Mouse (Mus musculus) heart, adult 11 months (tissue): ENCODE data around the gene Spns1.

ENCODE experiments used
- DNase-seq: peaks from one replicate; pipeline ENCODE4 v3.0.0; 2022

Spns1 gene

DNA sequence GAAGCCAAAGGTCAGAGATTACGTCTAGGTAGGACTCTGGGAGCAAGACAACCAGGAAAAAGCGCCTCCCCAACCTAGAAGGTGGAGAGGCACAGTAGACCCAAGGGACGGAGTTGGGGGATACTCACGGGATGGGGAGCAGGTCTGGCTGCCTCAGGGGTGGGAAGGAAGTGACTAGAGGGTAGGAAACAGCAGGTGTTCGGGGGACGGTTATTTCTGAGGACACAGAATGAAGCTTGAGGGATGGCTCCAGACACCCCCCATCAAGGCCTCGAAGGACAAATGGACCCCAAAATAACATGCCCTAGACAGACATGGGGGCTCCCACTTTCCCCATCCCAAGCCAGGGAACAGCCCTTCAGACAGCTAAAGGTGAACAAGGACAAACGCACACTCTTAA is 8.9 kb downstream of the Spns1 start:
- no peak for DNase-seq

DNA sequence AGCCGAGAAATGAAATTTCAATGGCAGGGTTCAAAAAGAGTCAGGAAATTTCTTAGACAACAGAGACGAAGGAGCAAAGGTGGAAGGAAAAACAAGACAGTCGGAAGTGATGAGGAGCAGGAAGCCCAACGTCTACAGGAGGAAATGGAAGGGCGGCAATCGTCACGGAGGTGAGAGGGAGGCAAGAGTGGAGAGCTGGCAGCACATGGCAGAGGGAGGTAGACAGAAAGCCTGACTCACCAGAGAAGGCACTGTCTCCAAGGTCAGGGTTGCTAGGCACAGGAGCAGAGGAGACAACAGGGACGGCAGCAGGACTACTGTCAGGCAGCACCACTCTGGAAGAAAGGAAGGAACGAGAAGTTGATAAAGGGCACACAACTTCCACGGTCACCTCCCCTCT is 9.6 kb downstream of the Spns1 start:
- no peak for DNase-seq

DNA sequence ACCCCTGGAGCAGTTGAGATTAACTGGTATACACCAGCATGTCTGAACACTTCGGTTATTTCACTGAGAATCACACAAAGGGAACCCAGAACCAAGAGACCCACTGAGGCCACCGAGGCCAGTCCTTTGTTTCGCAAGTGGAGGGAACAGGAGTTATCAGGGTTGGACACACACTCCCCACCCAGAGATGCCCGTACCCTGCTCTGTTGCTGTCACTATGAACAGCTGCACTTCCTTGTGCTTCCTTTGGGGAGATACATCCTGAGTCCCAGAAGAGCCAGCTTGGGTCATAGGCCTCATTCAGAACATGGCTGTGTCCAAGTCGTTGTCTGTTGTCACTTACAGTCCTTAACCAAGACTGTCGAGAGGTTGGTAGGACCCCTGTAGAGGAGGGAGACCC is 14.2 kb downstream of the Spns1 start:
- no peak for DNase-seq

DNA sequence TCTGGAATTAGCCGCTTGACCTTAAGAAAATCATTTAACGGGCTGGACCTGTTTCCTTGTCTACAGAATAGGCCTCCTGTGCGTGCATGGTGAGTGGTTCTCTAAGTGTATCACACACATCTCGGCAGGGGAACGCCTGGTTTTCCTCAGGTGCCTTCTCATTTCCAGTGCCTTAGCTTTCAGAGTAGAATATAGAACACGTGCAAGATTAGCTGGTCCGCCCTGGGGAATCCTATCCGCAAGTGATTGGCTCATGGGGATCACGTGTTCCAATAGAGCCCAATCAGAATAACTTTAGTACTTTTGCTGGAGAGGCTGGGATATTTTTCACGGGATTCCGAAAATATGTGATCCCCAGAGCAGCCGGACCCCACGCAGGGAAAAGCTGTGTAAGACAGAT is 18.2 kb downstream of the Spns1 start:
- no peak for DNase-seq

DNA sequence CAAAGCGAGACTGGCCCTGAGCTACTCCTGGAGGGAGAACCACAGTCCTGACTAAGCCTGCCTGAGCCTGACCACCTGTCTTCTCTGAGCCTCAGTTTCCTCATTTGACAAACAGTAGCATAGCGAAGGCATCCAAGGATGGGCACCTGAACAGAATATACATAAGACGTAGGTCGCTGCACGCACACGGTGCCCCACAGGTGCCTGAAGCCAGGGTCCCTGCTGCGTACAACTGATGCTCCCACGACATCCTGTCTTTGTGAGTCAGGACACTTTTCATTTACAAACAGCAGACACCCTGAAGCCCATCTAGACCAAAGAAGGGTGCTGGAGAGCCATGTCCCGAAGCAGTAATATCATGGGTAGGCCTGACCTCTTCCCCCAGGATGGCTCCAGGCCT is 18.8 kb downstream of the Spns1 start:
- no peak for DNase-seq

DNA sequence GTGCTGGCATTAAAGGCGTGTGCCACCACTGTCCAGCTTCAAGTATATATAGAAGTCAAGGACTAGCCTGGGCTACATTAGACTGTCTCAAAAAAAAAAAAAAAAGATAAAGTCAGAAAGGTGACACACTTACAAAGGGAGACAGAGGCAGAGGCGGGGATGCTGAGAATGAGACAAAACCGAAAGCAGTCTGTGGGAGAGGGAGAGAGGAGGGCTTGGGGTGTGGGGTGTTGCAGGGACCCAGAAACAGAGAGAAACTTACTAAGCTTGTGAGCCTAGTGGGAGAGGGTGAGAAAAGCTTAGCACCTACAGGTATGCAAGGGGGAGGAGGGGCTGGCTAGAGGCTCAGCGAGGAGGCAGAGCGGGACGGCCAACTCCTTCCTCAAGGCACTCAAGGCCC is 19.4 kb downstream of the Spns1 start:
- DNase-seq, result no peak

DNA sequence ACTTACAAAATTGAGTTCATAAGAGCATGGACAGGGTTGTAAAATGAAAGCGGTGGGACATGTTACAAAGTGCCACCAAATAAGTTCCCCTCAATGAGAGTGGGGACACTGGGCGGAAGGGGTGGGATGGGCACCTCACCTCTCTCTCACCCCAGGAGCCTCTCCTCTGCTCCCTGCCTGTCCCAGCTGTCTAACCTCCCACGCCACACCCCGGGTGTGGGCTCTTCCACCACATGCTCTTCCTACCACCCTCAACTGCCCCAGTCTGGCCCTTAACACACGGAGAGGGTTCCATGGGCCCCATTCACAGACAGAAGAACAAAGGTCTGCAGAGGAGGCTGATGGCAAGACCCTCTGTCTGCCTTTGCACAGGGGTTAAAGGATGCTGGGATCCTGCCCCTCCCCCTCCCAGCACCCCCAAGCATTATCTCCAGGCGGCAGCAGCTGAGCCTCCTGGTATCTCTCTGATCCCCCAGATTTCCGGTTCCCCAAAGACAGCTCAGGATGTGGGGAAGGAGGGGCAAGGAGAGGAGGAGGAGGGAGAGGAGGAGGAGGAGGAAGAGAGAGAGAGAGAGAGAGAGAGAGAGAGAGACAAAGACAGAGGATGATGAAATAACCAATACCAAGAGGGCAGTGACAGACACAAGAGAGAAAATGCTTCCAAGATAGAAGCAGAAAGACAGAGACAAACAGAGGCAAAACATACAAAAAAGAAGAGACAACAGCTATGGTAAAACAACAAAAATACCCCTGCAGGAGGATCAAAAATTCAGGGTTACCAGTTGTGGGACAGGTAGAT is 20.3 kb downstream of the Spns1 start:
- DNase-seq, result no peak

DNA sequence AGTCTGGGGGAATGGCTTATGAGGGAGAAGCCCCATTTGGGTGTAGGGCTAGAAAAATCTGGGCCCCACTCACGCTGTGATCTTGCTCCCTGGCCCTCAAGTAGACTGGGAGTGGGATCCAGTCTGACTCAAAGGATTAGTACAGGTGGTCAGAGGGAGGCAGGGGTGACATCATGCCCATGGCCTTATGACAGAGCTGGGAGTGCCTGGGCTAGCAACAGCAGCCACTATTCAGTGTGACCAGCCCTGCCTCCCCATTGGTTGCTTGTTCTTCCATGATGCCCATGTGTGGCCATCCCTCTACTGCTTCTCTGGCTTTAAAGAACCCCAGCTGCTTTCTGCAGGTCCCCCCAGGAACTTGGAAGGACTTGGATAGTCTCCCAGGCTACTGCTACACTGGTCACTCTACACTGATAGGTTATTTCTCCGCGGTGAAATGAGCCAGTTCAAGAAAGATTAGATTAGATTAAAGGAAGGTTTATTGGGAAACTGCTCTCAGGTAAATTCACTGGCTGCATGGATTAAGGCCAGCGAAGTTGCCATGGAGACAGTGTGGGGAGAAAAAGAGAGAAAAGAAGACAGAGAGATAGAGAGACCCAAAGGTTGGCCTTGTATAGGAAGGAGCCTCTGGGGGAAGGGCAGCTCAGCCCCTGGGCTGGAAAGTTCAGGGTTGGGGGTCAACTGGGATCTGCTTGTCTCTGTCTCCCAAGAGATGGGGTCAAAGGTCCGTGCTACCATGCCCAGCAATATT is 21.2 kb downstream of the Spns1 start:
- DNase-seq, result no peak

DNA sequence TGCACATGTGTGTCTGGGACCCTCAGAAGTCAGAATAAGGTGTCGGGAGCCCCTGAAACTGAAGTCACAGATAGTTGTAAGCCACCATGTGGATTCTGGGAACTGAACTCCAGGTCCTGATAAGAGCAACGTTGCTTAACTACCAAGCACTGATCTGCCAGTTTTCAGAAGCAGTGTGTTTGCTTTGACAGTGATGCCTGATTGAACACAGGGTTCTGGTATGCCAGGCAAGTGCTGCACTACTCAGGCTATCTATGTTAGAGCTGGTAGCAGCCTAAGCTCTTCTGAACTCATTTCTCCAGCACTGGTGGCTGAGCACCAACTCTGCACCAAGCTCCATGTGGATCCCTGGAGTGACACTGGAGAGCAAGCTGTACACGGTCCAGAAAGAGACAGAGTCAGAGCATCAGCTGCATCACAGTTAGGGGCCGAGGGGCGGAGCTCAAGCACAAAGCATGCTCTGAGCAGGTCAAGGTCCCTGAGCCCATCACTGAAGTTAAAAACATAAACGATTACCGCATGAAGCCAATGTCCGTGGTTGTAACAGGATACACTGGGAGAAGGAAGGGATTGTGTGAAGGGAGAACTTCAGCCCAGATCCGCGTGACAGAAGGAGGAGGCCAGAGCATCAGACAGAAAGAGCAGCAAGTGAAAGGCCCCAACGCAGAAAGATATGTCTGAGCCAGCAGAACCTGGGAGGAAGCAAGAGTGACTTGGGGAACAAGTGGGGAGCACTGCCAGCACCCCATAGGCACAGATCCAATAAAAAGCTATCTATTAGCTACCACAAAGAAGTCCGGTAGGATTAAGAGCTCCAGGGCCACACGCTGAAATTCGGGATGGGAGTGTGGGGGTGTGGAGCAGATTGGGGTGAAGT is 22.3 kb downstream of the Spns1 start:
- DNase-seq, result no peak

DNA sequence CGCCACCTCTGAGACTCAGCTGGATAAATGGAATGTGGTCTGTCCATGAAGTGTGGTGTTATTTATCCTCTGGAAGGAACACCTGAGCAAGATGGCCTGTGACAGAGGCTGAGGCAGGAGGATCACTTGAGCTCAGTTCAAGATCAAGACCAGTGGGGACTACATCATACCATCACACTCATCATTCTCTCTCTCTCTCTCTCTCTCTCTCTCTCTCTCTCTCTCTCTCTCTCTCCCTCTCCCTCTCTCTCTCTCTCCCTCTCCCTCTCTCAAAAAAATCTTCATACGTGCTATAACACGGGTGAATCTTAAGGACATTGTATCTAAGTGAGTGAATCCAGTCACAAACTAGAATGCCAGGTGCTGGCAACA is 23.3 kb downstream of the Spns1 start:
- no peak for DNase-seq

DNA sequence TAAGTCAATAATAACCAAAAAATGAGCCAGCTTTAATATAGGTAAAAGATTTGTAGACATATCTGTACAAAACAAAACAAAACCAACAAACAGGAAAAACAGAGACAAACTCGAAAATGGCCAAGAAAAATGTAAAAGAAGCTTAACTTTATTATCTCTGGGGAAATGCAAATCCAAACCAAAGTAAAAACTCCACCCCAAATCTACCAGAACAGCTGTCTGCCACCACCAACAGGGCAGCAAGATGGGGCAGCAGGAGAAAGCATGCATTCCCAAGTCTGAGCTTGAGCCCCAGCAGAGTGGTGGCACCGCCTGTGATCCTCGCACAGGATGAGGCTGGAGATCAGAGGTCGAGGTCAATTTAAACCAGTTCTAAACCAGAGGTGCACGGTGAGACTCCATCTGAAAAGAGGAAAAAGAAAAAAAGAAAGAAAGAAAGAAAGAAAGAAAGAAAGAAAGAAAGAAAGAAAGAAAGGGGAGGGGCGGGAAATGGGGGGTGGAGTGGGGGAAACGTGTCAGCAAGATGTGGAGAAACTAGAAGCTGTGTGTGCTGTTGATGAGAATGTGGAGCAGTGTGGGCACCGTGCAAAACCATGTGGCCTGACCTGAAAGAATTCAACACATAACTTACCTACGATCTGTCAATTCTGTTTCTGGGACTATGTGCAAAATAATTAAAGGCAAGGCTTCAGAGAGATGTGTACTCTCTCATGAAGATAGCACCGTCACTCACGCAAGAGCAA is 23.8 kb downstream of the Spns1 start:
- no peak for DNase-seq

DNA sequence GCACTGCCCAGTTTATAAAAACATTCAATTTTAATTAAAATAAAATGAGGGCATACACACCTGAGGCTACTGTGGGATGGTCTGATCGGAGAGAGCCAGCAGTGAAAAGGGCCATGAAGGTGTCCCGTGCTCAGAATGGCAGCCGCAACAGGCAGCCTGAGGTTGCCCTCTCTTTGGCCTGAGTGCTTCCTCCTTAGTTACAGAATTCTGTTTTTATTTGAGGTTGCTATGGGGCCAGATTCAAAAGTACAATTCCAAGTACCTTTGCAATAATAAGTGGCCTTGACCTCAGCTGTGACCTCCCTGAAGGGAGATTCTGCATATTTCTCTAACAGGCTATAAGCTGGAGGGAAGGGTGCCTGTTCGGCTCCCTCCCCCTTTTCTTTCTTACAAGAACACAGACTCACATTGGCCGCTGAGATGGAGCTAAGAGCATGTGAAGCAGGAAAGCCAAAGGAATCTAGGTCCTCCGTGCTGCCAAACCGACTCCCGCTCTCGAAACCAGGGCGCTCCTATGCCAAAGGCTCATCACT is 25.8 kb downstream of the Spns1 start:
- no peak for DNase-seq

DNA sequence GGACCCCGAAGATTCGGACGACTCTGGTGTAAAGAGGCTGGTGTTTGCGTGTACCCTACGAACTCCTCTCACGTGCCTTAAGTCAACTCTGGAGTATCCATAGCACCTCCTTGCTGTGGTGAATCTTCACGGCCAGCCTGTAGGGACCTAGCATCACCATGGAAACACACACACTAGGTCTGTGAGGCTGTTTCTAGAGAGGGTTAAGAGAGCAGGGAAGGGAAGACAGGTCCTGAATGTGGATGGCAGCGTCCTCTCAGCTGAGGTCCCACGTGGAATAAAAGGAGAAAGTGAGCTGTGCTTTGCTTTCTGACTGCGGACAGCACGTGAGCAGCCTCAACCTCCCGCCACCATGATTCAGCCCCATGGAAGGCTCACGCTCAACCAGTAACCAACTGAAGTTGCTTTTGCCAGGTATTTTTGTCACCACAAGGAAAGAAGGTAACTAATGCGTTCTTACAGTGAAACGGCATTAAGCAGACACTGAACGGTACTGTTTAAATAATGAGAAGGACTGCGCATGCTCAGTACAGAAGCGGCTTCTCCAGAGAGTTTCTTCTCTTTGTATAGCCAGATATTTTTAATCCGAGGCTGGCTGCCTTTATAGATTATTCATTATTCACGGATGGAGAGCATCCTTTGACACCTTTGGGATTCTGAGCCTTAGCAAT is 26.4 kb downstream of the Spns1 start:
- no peak for DNase-seq

DNA sequence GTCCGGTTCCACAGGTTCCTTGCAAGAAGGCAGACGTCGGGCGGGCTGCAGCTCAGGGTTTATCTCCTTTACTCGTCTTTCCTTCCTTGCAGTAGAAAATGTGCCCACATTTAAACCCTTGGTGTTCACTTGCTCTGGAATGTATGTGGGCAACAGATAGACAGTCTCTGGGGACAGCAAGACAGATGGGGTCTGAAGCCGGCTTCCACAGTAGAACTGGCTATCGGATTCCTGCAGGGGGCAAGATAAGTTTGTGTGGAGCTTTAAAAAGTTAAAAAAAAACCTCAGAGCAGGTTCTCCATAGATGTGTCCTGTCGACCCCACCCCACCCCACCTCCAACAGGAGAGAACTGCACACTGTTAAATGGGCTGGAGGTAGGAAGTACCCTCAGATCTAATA is 29.0 kb downstream of the Spns1 start:
- DNase-seq, result no peak

DNA sequence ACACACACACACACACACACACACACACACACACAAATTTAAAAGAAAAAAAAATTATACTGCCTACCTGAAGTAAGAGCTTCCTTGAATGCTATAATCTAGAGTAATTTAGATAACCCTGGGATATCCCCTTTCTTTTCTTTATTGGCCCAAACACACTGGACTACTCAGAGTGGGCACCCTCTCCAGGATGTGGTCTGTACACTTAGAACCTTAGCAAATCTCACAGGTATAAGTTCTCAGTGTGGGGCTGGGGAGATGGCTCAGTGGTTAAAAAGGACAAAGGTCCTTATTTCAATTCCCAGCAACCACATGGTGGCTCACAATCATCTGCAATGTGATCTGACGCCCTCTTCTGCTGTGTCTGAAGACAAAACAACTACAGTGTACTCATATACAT is 30.2 kb downstream of the Spns1 start:
- DNase-seq, result no peak

DNA sequence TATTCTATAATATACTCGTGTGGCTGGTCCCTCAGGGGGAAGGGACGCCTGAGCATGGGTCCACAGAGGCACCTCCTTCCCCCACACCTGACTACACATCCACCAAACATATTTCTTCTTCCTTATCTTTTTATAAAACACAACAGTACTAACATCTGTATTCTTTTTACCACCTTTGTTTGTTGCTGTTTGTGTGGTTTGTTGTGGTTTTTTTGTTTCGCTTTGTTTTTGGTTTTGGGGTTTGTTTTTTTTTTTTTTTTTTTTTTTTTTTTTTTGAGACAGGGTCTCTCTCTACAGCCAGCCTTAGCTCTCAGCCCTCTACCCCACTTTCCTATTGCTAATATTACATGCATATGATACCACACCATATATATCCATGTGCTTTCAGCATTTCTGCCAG is 31.3 kb downstream of the Spns1 start:
- DNase-seq, result no peak

DNA sequence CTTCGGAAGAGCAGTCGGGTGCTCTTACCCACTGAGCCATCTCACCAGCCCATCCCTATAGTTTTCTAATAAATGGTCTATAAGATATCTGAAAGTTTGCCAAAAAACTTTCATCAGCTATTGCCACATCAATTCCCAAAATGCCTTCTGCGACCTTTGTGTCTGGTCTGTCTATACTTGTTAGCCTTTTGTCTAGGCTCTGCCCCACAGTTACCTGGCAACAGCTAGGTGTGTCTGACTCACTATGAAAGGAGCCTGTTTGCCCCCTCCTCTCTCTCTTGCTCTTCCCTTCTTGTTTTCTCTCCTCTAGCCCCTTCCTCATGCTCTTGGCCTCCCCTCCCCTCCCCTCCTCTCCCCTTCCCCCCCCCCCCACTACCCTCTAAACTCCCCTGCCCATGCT is 31.7 kb downstream of the Spns1 start:
- no peak for DNase-seq

DNA sequence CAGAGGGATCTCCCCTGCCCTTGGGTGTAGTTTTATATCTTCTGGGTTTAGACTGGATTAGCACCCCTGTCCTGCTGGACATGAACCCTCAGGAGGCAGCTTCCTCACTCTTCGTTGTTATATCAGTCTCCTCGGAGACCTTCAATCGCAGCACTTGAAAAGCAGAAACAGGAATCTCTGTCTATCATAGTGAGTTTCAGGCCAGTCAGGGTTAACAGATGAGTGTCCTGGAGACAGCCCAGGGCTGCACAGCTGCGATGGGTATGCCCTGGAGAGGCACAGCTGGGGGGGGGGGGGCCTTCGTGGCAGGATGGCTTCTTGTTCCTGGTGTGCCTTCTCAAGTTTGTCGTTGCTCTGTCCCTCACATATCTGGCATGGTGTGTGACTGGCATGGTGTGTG is 36.4 kb downstream of the Spns1 start:
- DNase-seq, result no peak

DNA sequence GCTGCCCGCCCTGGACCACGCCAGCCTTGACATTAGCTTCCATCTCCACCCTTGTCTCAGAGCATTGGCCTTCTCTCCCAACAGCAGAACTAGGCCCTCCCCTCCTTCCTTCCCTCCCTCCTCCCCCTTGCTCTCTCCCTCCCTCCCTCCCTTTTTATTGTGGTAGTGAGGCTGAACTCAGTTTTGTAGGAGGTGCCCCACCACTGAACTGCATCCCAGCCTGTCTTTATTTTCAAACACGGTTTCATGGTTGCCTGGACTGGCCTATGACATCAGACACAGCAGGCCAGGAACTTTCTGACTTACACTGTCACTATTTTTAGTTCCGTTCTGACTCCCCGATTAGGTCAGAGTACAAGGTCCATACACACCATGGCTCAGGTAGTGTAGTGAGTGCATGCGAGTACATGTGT is 37.0 kb downstream of the Spns1 start:
- DNase-seq, result no peak

DNA sequence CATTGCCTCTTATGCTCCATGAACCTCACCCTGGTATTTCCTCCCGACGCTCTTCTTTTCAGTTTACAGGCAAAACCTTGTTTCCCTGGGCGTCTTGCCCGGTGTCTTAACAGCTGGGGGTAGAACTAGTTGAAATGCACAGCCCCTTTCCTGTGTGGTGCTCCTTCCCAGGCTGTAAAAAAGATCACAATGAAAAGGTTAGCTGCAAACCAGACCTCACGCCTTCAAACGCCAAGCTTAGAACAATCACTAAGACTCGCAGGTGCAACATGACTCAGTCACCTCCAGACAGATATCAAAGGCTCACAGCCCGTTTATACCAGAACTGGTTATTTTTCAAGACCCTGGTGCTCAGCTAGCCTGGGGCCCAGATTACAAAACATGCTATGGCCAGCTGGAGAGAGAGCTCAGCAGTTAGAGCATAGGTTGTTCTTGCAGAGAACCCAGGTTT is 37.7 kb downstream of the Spns1 start:
- DNase-seq, result no peak

DNA sequence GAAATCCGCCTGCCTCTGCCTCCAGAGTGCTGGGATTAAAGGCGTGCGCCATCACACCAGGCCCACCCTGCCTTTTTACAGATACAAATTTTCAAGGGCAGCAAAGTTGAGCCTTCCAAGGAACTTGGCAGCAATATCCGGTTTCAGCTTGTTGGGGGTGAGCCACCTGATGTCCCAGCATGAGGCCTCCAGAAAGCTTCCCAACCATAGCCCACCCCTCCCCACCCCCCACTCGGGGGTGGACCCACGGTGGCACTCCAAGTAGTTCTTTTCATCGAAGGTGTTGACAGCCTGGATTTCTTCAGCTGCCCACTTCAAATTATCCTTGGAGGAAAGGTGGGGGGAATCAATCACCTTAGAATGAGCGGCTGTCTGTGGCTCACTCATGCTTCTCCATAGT is 38.3 kb downstream of the Spns1 start:
- no peak for DNase-seq

DNA sequence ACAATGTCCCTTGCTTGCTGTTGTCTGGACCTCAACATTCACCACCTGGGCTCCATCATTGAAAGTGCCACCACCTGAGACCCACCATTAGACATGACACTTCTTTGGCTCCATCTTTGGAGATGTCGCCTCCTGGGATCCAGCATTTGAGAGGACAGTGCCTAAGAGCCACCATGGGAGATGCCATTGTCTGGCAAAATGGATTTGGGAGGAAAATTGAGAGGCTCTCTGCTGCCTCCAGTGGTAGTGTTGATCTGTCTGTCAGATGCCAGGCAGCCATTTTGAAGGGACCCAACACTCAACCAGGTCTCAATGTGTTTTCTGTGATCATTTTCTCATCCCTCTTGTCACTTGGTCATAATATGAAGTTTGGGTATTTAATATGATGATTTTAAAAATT is 41.7 kb downstream of the Spns1 start:
- no peak for DNase-seq
